Mouse (Mus musculus): ENCODE measurements around the gene Gm8947. TPM values are rescaled to one million over a fixed set of nuclear protein-coding genes. Genes with fewer than 3 reads are reported as not detected.
"Not testable (repeated sequence)": the region's sequence is repeated elsewhere in the genome, so short reads cannot be mapped to it uniquely, and the experiment has no call there.

Gene Gm8947
- polyA plus RNA-seq (2012; ENCODE audit: insufficient read depth, insufficient read length, missing spikeins): not detected in 2 replicates

DNA sequence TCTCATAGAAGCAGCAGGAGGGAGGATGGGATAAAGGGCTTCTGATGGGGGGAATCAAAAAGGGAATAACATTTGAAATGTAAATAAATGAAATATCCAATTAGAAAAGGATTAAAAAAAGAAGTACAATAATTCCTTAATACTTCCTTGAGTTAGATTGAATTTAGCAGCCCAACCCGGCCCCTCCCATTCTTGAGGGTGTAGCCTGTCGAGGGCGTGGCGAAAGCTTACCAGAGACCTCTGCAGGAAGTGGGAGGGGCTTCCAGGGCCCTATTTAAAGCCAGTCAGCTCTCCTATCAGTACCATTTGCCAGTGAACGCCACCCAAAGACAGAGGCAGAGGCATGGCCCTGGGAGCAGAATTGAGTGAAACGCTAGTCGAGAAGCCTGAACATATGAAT, at the start of gene Gm8947:
Gene Gm8947 (plus strand): TSS at position 302 of the 400 bp plus-strand sequence.
- H3K27ac ChIP-seq (ENCODE audit: insufficient read depth, low read depth, low read length); H3K4me1 ChIP-seq (ENCODE audit: control insufficient read depth, insufficient read depth, low read length); H3K4me3 ChIP-seq (ENCODE audit: insufficient read depth, low read length): not testable (repeated sequence)

GRCm38 (mm10) chr1:151144471-151145146, 47.6 kb upstream of the Gm8947 start:
- Histone ChIP-seq H3K27ac (ENCODE audit: insufficient read depth, low read depth, low read length) (no peak overlapping the region), H3K4me1 (ENCODE audit: control insufficient read depth, insufficient read depth, low read length) (no peaks in the 10 kb centered on the region), H3K4me3 (ENCODE audit: insufficient read depth, low read length) (no peak overlapping the region)
- TF ChIP-seq CTCF (IDR thresholded peaks at IDR 0.05; ENCODE audit: low read depth, low read length) (no peak), POLR2A (IDR thresholded peaks at IDR 0.05; ENCODE audit: borderline replicate concordance, low read depth, low read length) (no peak)

GRCm38 (mm10) chr1:151147801-151148200, 44.4 kb upstream of the Gm8947 start:
- H3K27ac ChIP-seq (ENCODE audit: insufficient read depth, low read depth, low read length): no peak overlapping the region
- H3K4me3 ChIP-seq (ENCODE audit: insufficient read depth, low read length): no peak overlapping the region

DNA sequence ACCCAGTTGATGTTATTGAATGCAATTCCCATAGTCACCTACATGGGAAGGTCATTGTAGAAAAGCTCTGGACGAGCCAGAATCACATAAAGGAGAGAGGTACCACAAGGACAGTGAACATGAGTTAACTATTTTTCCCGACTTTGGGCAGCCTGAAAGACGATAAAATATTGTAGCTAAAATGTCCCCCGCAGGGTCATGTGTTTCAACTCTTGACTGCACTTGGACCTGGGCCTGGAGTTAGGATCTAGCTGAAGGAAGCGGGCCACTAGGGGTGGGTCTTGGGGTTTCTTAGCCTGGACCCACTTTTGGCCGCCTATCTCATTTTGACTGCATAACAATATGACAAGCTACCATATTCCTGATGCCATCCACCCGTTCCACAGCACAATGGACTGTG, 42.0 kb upstream of the Gm8947 start:
- Histone ChIP-seq H3K27ac (ENCODE audit: insufficient read depth, low read depth, low read length) (no peak overlapping the region), H3K4me1 (ENCODE audit: control insufficient read depth, insufficient read depth, low read length) (no peaks in the 10 kb centered on the region), H3K4me3 (ENCODE audit: insufficient read depth, low read length) (no peak overlapping the region)
- TF ChIP-seq CTCF (IDR thresholded peaks at IDR 0.05; ENCODE audit: low read depth, low read length) (no peak), POLR2A (IDR thresholded peaks at IDR 0.05; ENCODE audit: borderline replicate concordance, low read depth, low read length) (no peak)

More at GRCm38 (mm10) chr1:151147801-151148200, 44.4 kb upstream of the Gm8947 start:
- TF ChIP-seq CTCF (IDR thresholded peaks at IDR 0.05; ENCODE audit: low read depth, low read length): no peak
- H3K4me1 ChIP-seq (ENCODE audit: control insufficient read depth, insufficient read depth, low read length): no peaks in the 10 kb centered on the region

GRCm38 (mm10) chr1:151151089-151151488, 41.1 kb upstream of the Gm8947 start:
- no peak for TF ChIP-seq POLR2A (IDR thresholded peaks at IDR 0.05; ENCODE audit: borderline replicate concordance, low read depth, low read length)
- no peak for TF ChIP-seq CTCF (IDR thresholded peaks at IDR 0.05; ENCODE audit: low read depth, low read length)
- no peak overlapping the region for H3K27ac ChIP-seq (ENCODE audit: insufficient read depth, low read depth, low read length)
- no peak overlapping the region for H3K4me3 ChIP-seq (ENCODE audit: insufficient read depth, low read length)
- no peaks in the 10 kb centered on the region for H3K4me1 ChIP-seq (ENCODE audit: control insufficient read depth, insufficient read depth, low read length)

DNA sequence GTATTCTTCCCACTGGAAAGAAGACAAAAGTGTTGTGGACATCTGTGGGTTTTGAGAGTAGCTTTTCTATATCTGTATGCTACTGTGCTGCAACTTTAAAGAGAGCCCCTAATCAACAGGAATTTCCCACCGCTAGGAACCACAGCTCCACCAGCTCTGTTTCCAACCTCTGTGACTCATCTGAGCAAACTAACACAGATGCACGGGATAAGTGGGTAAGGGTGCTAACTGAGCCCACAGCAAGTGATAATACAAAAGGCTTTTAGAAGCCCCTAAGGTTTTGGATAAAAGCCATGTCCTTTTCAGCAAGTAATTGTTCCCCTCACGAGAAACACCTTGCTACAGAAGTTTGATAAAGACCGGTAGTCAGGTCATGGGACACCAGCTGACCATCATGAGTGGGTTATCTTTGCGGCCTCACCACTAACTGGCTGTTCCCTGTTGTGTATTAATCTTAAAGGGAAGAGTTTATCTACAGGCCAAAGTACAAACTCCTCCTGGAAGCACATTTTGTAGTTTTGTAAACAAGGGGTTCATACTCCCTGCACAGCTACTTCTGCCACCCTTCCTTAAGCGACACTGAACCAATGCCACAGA, 39.0 kb upstream of the Gm8947 start:
- Histone ChIP-seq H3K27ac (ENCODE audit: insufficient read depth, low read depth, low read length) (no peak overlapping the region), H3K4me3 (ENCODE audit: insufficient read depth, low read length) (no peak overlapping the region), H3K4me1 (ENCODE audit: control insufficient read depth, insufficient read depth, low read length) (no peaks in the 10 kb centered on the region)
- no peak for TF ChIP-seq CTCF (IDR thresholded peaks at IDR 0.05; ENCODE audit: low read depth, low read length)
- no peak for TF ChIP-seq POLR2A (IDR thresholded peaks at IDR 0.05; ENCODE audit: borderline replicate concordance, low read depth, low read length)

GRCm38 (mm10) chr1:151154131-151154530, 38.0 kb upstream of the Gm8947 start:
- H3K4me3 ChIP-seq (ENCODE audit: insufficient read depth, low read length); H3K27ac ChIP-seq (ENCODE audit: insufficient read depth, low read depth, low read length); H3K4me1 ChIP-seq (ENCODE audit: control insufficient read depth, insufficient read depth, low read length): not testable (repeated sequence)

GRCm38 (mm10) chr1:151156129-151156528, 36.0 kb upstream of the Gm8947 start:
- Histone ChIP-seq H3K4me1 (ENCODE audit: control insufficient read depth, insufficient read depth, low read length) (no peaks in the 10 kb centered on the region), H3K4me3 (ENCODE audit: insufficient read depth, low read length) (no peak overlapping the region), H3K27ac (ENCODE audit: insufficient read depth, low read depth, low read length) (no peak overlapping the region)
- TF ChIP-seq POLR2A (IDR thresholded peaks at IDR 0.05; ENCODE audit: borderline replicate concordance, low read depth, low read length) (no peak), CTCF (IDR thresholded peaks at IDR 0.05; ENCODE audit: low read depth, low read length) (no peak)

DNA sequence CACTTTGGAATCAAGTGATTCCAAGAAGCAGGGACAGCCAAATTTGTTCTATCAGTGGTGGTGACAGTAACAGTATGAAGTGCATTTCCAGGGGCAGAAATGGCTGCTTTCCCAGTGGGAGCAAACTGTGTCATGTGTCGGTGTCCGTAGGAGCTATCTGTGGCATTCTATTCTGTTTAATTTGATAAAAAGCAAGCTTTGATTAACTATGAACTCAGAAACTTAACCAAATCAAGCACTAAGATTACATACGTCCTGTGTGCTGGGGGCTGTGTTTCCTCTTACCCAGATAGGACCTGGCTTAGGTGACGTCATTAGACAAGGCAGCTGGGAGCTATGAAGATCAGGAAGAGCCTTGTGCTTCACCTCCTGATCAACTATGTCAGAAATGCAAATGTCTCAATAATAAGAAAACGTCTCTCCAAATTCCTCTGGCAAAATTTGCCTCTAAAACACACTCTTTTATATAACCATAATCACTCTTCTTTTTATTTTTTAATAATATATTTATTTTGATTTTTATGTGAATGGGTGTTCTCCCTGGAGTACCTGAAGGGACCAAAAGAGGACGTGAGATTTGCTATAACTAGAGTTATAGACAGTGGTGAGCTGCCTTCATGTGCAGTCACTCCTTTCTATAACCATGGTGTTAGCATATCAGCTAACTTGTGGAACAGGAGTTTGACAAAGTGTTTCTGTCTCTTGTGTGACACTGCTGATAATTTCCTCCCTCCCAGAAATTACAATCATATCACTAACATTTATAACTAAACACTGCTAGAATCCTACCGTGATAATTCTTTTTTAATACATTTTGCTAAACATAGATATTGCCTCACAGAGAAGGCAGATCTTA, 35.2 kb upstream of the Gm8947 start:
- no peak overlapping the region for H3K4me3 ChIP-seq (ENCODE audit: insufficient read depth, low read length)
- no peaks in the 10 kb centered on the region for H3K4me1 ChIP-seq (ENCODE audit: control insufficient read depth, insufficient read depth, low read length)
- TF ChIP-seq POLR2A (IDR thresholded peaks at IDR 0.05; ENCODE audit: borderline replicate concordance, low read depth, low read length) (no peak), CTCF (IDR thresholded peaks at IDR 0.05; ENCODE audit: low read depth, low read length) (no peak)
- no peak overlapping the region for H3K27ac ChIP-seq (ENCODE audit: insufficient read depth, low read depth, low read length)
